Mouse (Mus musculus) ovary, adult 18-20 months (tissue): ENCODE results near the gene Sult2a1.
"Not testable (repeated sequence)": the region's sequence is repeated elsewhere in the genome, so short reads cannot be mapped to it uniquely, and the experiment has no call there.

ENCODE experiments used
- DNase-seq: peaks from one replicate; pipeline ENCODE4 v3.0.0; 2022; ENCODE audit warnings: low spot score, mixed read lengths

The Sult2a1 gene

GRCm38 (mm10) chr7:13837309-13837708 is at the start of gene Sult2a1:
TSS of gene Sult2a1 (minus strand) at chr7:13837409.
- DNase-seq: not testable (repeated sequence)

GRCm38 (mm10) chr7:13813913-13814312 is 23.3 kb downstream of the Sult2a1 start:
- no peak for DNase-seq
